In the genomic region with DNA sequence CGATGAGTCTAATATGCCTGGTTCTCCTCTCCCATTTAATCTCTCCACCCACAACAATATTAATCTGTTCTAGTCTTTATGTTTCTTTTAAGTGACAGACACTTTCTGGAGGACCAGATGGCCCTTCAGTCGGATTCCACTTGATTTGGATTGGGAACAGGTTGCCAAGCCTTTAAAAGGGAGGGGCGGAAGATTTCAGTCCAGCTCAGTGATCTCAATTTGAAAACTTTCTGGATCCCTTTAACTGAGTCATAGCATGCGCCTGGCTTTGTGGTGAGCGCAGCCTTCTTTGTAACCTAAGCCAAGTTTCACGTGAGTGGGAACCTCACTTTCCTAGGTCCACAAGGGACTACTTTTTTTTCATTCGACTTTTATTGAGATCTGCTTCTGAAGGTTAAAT, we compare ENCODE assay signal across 13 mouse cellular contexts. TPM values are rescaled to one million over a fixed set of nuclear protein-coding genes. Genes with fewer than 3 reads are reported as not detected.
DNase-seq lines count a peak whose midpoint lies in the region; ATAC-seq and TF ChIP-seq lines count a peak whose summit lies in the region.
"Had no signal": no experiment of that assay in that cellular context is flagged by ENCODE, and none has a peak within 500 bp of the region (broad histone marks: within the 10 kb centered on the region; RNA-seq: fewer than 3 reads in every experiment).

No protein-coding gene starts in this region.

- H3K4me2 ChIP-seq in heart, embryonic 11.5 days, result no peak overlapping the region
- no peak overlapping the region for H3K4me2 ChIP-seq in kidney, embryonic 16.5 days (replicated peaks; ENCODE audit: low read depth, low read length)
- H3K4me2 ChIP-seq: lung, embryonic 15.5 days; midbrain, embryonic 12.5 days; stomach, embryonic 15.5 days had no signal

- peaks cover 9% of the 10 kb centered on the region for H3K4me1 ChIP-seq in heart, embryonic 11.5 days (ENCODE audit: control insufficient read depth, insufficient read depth, low read length)
- H3K4me1 ChIP-seq in lung, adult 2 months (ENCODE audit: control insufficient read depth, insufficient read depth, low read length), result peaks cover 19% of the 10 kb centered on the region
- peaks cover 28% of the 10 kb centered on the region for H3K4me1 ChIP-seq in kidney, embryonic 16.5 days (ENCODE audit: insufficient read depth, low read length)

- ATAC-seq in heart, embryonic 11.5 days (replicated peaks; ENCODE audit: insufficient number of reproducible peaks, low FRiP score, low TSS enrichment), result no peak
- ATAC-seq in kidney, embryonic 16.5 days (ENCODE audit: low FRiP score, low TSS enrichment), result no peak

- H3K9ac ChIP-seq in heart, embryonic 11.5 days (ENCODE audit: low read depth, low read length), result no peak overlapping the region
- H3K9ac ChIP-seq in kidney, embryonic 16.5 days (replicated peaks; ENCODE audit: low read length), result no peak overlapping the region
- H3K9ac ChIP-seq: midbrain, embryonic 12.5 days; stomach, embryonic 15.5 days had no signal

- TF ChIP-seq CTCF in lung, adult 2 months (IDR thresholded peaks at IDR 0.05; ENCODE audit: insufficient read depth, low read length), result no peak

- 64% methylated on average over 7 of the region's 7 CpGs for WGBS in heart, embryonic 11.5 days (ENCODE audit: insufficient replicate concordance)
- WGBS in lung, adult 2 months, result 62% methylated on average over 7 of the region's 7 CpGs
- 82% methylated on average over 7 of the region's 7 CpGs for WGBS in kidney, embryonic 16.5 days

- no peak overlapping the region for H3K4me3 ChIP-seq in heart, embryonic 11.5 days (ENCODE audit: low read depth, low read length)
- H3K4me3 ChIP-seq in lung, adult 2 months (replicated peaks; ENCODE audit: extremely low read depth, low read depth, low read length), result no peak overlapping the region
- no peak overlapping the region for H3K4me3 ChIP-seq in kidney, embryonic 16.5 days (ENCODE audit: low read length)
- H3K4me3 ChIP-seq: lung, embryonic 15.5 days; midbrain, embryonic 12.5 days; stomach, embryonic 15.5 days had no signal

- H3K9me3 ChIP-seq in heart, embryonic 11.5 days (replicated peaks; ENCODE audit: control insufficient read depth, low read length), result no peaks in the 10 kb centered on the region
- H3K9me3 ChIP-seq in kidney, embryonic 16.5 days (ENCODE audit: low read length), result no peaks in the 10 kb centered on the region
- H3K9me3 ChIP-seq: lung, embryonic 15.5 days; midbrain, embryonic 12.5 days; stomach, embryonic 15.5 days had no signal

- no peak for TF ChIP-seq POLR2A in lung, adult 2 months (IDR thresholded peaks at IDR 0.05; ENCODE audit: borderline replicate concordance, extremely low read depth, low read depth, low read length)

- no peak overlapping the region for H3K27ac ChIP-seq in heart, embryonic 11.5 days (ENCODE audit: low read depth, low read length)
- H3K27ac ChIP-seq in kidney, embryonic 16.5 days (ENCODE audit: low read length), result no peak overlapping the region
- H3K27ac ChIP-seq: lung, embryonic 15.5 days; midbrain, embryonic 12.5 days; stomach, embryonic 15.5 days had no signal

- peak; percentile 88 for DNase-seq in heart, adult 11 months
- peak; percentile 22 to 34 for DNase-seq in lung, adult 18-20 months
- DNase-seq in lung, adult 2 months, result no peak
- DNase-seq in cerebellum, postnatal 36 days, result peak; percentile 14 to 41
- DNase-seq in spleen, postnatal 14 days (ENCODE audit: low spot score in 2 of 2), result no peak
- DNase-seq: embryo, embryonic 11 days; kidney, postnatal 14 days; right cerebral cortex, postnatal 14 days had no signal

- H3K27me3 ChIP-seq in heart, embryonic 11.5 days (ENCODE audit: control insufficient read depth, insufficient read depth, low read length), result peaks cover 38% of the 10 kb centered on the region
- no peaks in the 10 kb centered on the region for H3K27me3 ChIP-seq in kidney, embryonic 16.5 days (ENCODE audit: insufficient read depth, low read length)

- H3K36me3 ChIP-seq in heart, embryonic 11.5 days (ENCODE audit: control insufficient read depth, insufficient read depth, low read length), result no peaks in the 10 kb centered on the region
- H3K36me3 ChIP-seq in kidney, embryonic 16.5 days (ENCODE audit: insufficient read depth, low read length), result no peaks in the 10 kb centered on the region
- H3K36me3 ChIP-seq: lung, embryonic 15.5 days; midbrain, embryonic 12.5 days; stomach, embryonic 15.5 days had no signal

RNA-seq across cellular contexts. Expression of a gene that starts 5.0 kb away (rescaled TPM):
- 28.2 and 32.8 TPM in 2 replicates for polyA plus RNA-seq in heart, embryonic 11.5 days (2014; fragmentation: Nextera tagmentation; extraction: Ambion mirVana)
- polyA plus RNA-seq in lung, adult 2 months (2012; rRNA removed), result 156 and 242 TPM in 2 replicates
- 36.3 and 37.5 TPM in 2 replicates for polyA plus RNA-seq in kidney, embryonic 16.5 days (2015; fragmentation: Nextera tagmentation; extraction: Ambion mirVana)

Comparison
In these comparisons a context has a peak if more than half of its experiments do, and no peak if none do; other contexts are left out.
1. DNase-seq: peak in heart, adult 11 months (single experiment), lung, adult 18-20 months (2 of 2) and cerebellum, postnatal 36 days (2 of 2); none in lung, adult 2 months (single experiment) and spleen, postnatal 14 days (0 of 2).